Mouse (Mus musculus): ENCODE measurements at regions not wholly inside any gene's neighbourhood (a gene's known extent, or its start where the extent isn't known, plus 50 kb on each side); places are given as distances from the start of the nearest gene placed in this dataset.

DNA sequence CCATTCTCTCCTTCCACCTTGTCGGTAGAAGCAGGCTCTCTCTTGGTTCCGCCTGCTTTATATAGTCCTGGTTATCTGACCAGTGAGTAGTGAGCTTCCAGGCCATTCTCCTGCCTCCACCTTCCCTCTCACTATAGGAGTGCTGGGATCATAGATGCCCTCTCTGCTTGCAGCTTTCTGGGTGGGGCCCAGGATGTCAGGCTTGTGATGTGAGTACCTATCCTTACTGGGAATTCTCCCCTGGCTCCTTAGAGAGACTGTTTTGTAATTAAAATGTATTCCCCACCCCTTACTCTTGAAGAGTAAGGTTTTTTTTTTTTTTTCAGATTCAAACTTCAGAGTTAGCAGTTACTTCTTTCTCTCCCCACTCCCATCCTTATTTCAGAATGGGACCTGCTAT lies 291.1 kb upstream of the Rtl1 start:
- DNase-seq = no peak

DNA sequence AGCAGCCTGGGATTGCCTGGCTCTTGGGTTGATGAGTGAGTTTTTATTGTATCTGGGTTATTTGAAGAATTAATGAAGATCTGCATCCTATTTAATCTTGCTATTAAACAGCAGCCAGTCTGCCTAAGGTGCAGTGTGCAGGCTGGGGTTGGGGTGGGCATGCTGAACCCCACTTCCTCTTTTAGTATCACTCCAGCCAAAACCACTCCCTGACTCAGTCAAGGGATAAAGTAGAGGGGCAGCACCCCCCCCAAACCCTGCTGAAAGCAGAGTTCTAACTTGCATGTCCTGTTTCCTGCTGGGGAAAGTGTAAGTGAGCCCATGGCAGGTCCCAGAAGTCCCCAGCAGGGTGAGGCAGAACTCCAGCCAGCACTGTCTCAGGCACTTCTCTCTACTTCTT lies 292.7 kb upstream of the Rtl1 start:
- DNase-seq = no peak

DNA sequence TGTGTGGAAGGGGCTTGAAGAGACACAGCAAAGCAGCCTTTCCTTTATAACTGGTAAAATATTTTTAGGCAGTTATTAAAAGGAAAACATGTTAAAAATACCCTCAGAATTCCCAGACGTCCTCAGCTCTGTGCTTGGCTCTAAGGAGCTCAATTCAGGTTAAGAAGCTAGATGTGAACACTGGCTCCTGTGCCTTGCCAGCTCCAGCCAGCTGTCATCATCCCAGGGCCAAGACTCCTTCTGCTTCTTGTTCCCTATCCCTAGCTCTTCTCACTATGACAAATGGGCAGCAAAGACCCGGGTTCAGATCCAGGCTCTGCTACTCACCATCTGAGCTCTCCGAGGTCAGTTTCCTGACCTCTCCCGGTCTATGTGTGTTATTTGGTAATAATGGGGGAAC lies 293.5 kb upstream of the Rtl1 start:
- DNase-seq = no peak

DNA sequence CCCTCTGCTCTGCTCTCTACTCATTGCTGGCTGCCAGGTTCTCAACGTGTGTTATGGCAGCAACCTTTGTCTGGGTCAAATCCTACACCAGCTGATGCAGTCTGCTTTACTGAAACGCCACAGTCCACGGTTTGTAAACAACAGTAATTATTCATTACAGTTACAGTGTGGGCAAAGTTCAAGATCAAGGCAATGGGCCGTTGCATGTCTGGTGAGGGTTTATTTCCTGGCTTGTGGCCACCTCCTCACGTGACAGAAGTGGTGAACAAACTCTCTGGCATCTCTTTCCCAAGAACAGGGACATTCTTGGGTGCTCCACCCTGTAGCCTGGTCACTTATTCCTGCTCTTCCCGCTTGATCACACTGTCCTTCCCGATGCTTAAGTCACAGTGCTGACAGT lies 295.3 kb upstream of the Rtl1 start:
- peak; percentile 42 to 82 for DNase-seq

DNA sequence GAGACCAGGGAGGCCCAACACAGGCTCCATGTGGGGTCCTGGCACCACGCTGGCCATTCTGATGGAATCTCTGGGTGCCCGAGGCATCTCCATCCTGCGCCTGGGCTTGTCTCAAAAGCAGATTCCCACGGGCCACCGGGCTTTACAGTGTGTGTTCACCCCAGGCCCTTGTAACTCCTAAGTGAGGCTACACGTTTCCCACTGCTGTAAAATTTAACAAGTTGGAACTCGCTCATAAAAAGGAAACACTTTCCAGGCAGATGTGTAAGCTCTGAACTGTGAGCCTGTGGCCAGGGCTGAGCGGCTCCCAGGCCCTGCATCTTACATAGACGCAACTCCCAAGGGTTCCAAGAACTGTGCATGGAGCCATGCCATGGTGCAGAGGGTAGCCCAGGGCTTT lies 296.3 kb upstream of the Rtl1 start:
- no peak for DNase-seq

DNA sequence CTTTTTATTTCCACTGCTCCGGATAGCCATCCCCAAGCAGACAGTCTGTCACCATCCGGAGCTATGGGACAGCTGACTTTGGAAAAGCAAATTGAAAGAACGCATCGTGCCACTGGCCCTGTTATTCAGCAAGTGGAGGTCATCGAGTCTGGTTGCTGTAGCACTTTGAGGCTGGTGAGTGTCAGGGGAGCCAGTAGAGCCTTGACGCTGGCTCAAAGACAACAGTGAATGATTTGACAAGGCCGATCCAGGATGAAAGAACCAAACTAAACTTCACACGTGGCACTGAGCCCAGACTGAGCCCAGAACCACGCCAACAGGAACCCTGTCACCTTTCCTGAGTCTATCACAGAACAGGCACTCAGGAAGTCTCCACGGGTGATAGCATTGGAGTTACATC lies 296.8 kb upstream of the Rtl1 start:
- DNase-seq = peak; percentile 43 to 67

DNA sequence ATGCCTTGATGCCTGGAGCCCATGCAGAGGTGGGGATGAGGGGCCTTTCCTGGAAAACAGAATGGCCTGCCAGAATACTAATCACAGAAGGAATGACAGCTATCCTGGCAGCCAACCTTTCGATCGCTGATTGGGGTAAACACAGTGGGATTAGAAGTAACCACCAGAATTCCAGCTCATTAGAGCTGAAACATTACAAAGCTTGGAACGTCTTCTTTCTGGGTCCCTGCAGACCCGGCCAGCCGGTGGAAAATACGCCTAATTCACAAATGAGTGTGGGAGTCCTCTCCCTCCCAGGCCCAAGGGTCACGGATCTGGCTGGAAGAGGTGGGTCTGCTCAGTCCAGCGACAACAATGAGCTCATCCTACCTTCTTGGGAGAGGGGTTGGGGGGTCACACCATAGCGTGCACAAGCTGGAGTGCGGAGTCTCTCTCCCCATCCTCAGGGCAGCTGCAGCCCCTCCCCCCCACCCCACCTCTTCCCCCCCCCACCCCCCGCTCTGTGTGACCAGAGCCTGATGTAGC lies 297.8 kb upstream of the Rtl1 start:
- no peak for DNase-seq

DNA sequence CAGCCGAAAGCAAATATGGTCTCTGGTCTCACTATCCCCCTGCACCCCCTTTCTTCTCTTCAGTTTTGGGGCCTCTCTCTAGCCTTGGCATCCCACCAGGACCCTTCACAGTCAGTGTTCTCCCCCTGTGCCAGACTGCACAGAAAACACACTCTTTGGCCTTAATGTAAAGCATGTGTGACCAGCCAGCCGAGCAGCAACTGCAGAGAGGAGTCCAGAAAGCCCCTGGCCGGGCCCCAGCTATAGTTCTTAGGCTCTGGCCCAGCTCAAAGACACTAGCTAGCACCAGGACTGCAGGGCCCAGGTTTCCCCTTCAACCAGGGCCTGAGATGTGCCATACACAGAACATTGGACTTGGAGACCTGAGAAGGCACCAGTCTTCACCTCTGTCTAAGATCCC lies 299.3 kb upstream of the Rtl1 start:
- DNase-seq = no peak

DNA sequence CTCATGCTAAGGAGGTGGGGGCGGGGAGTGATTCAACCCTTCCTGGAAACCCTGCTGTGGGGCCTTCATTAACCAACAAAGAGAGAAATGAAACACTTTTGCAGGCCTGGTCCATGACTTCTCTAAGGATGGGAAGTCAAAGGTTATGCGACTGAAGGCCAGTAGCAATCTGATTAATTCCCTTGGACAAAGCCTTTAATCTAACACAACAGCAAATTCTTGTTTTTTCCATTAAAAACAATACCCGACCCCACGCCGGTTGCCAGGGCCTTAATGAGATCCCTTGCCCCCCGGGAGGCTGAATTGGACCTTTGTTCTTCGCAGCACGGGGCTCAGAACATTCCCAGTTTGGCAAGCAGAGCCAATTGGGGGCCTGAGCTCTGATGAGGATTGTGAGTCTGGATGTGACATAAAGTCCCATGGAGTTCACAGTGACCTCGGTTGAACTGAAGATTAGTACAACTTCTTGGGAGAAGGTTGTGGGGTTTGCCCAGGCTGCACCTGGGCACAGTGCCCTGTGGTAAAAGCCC lies 310.9 kb upstream of the Rtl1 start:
- no peak for DNase-seq

DNA sequence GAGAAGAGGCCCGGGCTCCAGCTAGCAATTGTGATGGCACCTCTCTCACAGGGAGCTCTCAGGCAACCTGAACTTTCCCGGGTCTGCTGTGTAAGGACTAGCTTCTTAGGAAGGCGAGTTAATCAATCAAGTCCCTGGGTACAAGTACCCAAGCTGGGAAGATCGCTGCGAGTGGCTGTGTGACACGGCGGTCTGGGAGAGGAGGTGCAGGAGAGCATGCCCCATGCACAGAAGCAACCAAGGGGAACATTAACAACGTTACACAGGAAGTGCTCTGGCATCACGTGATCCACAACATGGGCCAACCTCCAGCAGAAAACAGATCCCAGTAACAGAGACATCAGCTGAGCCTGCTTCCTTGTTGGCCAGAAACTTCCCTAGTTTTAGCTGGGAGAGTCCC lies 311.4 kb upstream of the Rtl1 start:
- DNase-seq = no peak

DNA sequence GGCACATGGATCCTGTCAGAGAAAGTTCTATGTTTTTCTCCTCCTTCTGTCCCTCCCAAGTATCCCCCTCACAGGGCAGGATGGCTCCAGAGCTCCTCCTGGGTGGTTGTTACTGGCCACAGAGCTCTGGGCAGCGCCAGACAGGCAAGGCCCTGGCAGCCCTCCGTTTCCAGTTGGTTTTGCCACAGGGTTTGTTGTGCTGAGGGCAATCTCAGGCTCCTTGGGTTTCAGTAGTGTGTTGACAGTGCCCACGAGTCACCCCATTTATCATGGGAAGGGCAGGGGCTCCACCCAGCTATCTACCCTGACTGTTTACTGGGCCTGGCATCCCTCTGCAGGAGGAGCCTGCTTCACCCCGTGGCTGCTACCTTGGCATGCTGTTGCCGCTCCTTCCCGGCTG lies 317.6 kb upstream of the Rtl1 start:
- DNase-seq = no peak

DNA sequence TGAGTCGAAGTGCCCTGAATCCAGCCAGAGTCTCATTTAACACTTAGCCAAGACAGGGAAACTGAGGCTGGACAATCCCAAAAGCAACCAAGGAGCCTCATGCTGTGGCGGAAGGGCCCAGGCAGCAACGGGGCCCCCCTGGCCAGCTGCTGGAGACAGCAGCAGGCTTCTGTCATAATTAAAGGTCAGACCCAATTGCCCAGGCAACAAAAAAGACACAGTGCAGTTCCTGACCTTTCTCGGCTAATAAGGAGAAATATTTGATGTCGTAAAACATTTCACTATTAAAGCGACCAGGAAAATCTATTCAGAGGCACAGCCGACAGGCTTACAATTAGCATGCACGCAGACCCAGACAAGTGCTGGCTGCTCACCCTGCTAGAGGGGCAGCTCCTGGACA lies 318.8 kb upstream of the Rtl1 start:
- no peak for DNase-seq

DNA sequence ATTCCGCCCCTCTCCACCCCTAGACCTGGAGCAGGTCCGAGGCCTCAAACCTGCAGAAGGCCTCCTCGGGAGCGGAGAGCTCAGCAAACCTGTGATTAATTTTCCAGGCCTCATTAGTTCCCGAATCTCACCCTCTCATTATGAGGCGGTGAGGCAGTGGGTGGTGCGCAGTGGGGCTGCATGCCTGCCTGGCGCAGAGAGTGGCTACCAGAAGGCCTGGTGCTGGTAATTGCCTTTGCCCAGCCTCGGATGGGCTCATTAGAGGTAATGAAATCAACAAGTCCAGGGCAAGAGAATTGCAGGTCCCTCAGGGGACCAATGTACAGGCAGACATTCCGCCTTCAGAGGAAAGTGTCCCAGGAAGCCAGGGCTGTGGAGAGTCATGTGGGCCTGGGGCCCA lies 322.0 kb upstream of the Rtl1 start:
- no peak for DNase-seq

DNA sequence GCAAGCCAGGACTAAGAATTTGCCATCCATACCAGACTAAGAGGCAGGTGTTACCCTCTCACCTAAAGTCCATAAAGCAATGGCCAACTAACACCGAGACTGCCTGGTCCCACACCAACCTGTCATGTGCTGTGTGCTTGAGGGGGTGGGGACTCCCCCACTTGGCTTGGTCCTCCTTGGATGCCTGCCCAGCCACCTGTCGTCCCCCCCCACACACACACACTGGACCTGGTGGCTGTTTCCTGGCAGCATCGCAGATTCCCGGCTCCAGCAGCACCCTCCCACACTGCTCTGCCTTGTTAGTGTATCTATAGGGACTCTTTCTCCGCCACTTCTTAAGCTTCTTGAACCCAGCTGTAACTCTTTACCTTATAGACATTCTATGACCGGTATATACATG lies 325.7 kb upstream of the Rtl1 start:
- no peak for DNase-seq

DNA sequence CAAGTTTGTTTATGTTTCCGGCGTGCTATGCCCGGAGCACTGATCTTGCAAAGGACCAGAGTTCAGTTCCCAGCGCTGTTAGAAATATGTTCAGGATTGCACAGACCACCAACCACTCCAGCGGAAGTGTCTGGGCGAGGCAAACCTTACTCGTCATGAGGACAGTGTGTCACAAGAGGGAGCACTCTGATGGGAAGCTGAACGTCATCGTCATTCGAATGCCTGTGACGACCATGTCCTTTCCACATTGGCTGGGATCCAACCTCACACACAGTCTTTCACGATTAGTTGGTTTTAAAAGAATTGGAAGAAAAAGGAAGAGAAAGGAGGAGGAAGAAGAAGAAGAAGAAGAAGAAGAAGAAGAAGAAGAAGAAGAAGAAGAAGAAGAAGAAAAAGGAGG lies 326.5 kb upstream of the Rtl1 start:
- no peak for DNase-seq

DNA sequence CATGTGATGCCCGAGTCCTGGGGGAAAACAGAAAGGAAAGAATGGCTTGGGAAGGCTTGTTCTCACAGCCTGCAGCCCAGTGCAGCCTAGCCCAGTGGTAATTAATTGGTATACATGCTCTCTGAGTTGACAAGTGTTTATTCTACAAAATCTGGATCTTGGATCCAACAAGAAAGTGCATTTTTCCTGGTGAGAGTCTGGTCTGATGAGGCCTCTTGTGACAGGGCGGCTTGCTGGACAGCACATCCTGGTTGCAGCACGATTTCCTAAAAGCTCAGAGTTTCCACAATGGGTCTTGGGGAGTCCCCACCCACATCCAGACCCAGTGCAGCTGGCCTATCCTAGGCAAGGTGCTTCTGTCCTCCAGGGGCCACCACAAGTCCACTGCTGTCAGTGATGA lies 332.7 kb upstream of the Dio3 start:
- DNase-seq = no peak

DNA sequence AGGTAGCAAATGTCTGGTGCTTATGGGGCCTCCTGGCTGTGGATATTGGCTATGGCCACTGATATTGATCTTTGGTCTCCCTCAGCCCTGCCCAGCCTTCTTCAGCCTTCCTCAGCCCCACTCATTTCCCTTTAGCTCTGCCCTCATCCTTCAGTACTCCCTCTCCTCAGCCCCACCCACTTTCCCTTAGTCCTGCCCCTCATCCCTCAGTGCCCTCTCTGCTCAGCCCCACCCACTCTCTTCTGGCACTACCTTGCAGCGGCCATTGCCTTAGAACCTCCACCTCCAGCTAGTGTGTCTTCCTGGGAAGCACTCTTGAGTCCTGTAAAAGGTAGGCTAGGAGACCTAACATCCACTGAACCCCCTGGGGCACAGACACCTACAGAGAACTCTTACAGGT lies 331.9 kb upstream of the Dio3 start:
- DNase-seq = no peak

DNA sequence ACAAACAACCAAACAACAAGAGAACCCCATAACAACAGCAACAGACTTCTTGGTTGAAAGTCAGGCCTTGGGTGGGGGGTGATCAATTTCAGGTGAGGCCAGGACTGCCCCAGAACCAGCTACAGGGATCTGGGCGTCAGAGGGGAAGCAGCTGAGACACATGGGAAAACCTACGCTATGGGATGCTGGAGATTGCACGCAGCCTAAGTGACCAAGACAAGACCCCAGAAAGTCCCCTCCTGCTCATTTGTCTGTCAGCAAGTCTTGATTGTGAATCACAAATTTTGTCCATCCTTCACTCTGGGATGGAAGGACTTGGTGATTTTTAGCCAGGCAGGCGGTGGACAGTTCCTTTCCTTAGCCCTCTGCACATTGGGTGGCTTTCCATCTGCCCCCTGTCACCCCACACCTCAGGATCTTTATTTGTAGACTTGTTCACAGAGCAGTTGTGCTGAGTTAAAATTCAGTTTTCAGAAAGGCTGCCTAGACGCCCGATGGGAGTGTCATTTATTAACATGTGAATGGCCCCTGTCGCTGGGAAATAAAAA lies 330.9 kb upstream of the Dio3 start:
- no peak for DNase-seq

DNA sequence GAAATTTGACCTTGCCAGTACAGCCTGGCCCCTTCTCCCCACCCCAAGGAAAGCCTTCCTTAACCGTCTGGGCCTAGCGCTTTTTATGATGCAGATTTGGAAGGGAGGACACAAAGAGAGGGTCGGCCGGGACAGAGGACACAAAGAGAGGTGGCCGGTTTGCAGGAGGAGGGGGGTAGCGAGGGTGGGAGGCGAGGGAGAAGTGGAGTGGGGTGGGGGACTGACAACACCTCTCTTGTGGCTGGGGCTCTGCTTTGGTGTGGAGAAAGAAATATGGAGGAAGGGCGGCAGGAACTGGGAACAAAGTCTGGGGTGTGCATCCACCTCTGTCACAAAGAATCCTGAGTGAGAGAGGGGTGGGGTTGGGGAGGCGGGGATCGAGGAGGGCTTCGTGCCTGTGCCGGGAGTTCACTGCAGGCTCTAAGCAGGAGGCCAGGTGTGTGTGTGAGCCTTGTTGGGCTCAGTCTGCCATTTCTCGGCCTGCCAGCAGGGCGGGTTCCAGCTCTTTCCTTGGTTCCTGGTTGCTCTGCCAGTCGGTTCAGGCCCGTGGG lies 330.4 kb upstream of the Dio3 start:
- DNase-seq = no peak

DNA sequence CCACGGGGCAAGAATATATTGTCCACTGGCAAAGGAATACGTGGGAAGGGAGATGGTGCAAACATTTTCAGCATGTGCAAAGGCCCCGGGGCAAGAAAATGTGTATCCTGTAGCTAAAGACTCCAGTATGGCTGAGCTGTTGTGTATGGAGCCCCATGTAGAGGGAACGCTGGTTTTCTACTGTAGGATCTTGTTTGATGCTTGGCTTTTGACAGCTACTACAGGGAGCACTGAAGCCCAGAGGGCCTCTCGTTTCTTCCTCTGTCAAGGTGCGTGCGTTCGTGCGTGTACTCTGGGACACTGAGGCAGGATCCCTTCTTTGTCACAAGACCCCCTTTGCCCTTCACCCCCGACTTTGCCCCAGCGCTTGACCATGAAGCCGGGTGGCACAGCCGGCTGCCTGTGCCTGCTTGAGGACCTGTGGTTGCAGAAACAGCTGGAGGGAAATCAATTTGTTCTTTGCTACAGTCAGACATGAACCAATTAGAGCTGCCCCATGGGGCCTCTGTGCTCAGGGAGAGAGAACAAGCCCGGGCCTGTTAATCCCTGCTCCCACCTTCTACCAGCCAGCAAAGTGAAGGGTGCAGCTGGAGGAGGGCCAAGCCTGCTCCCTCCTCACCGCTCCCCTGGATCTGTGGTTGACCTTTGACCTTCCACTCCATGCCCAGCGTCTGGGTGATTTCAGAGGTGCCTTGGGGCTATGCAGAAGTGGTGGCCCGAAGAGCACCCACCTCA lies 329.5 kb upstream of the Dio3 start:
- DNase-seq = peak in 1 of 2 experiments; percentile 12

DNA sequence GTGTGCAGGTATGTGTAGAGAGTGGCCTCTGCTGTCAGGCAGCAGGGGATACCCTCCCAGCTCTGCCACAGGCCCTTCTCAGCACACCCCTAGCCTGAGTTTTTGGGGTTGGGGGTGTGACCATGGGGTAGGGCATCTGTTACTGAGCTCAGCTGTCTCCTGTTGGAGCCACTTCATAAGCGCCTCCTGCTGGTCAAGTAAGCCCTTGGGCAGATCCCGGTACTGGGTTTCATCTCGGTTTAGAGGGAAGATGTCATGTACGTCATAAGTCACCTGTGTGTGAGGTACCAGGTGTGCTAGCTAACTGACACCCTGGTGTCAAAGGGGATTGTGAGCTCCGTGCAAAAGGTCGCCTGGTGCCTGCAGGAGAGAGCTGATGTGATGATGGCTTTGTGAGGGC lies 328.2 kb upstream of the Dio3 start:
- no peak for DNase-seq

DNA sequence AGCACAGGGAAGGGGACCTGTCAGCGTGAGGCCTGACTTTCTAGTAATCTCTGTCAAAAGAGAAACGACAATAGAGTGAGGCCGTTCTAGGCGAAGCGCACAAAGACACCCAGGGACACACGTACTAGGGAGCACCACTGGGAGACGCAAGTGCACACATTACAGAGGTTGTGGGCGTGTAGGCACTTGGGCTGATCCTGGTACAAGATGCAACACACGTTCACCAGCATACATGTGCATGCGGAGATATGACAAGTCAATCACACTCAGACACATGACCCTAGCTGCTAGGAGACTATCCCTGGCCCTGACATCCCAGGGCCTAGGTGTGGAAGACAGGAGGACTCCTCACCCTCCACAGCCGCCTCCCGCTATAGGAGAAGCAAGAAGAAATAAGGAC lies 327.4 kb upstream of the Dio3 start:
- DNase-seq = no peak

DNA sequence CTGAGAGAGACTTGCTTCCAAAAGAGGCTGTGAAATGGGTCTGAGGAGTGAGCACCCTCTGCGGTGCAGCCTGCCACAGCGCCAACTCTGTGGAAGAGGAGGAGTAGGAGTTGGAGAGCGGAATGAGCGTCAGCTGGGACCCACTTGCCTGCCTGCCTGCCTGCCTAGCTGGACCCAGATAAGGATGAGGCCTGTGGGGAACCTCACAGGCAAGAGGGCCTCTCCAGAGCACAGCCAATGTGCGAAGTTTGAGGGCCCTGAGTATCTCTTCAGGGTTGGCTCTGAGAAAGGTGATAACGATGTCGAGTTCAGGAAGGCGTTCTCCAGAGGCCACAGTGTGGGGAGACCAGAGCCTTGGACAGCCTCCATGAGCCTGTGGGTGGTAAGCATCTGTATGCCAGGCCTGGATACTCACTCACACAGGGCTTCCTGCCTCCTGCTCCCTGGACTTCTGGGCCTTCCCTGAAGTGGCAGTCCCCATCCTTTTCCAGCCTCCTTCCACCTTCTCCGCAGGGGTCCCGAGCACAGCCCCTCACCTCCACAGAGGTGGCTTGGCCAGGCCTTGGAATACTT lies 326.9 kb upstream of the Dio3 start:
- DNase-seq = no peak
